Mouse (Mus musculus) stomach, embryonic 14.5 days (tissue): ENCODE measurements around the gene Pinlyp. TPM values are rescaled to one million over a fixed set of nuclear protein-coding genes. Genes with fewer than 3 reads are reported as not detected.

Experiments
- ATAC-seq: fragments of 200-750 bp; cut with Nextera tagmentation; 2 replicates; pipeline ENCODE4 v1.8.0; 2017; ENCODE audit warnings: low read depth, moderate TSS enrichment; ENCODE audit not compliant: insufficient number of reproducible peaks, insufficient read depth, low FRiP score
- H3K27ac ChIP-seq: fragments of 300-500 bp; sonication (generic); 2 replicates; pipeline ENCODE4 v1.5.1; 2014; ENCODE audit warnings: mild to moderate bottlenecking, low read length, moderate library complexity, mixed read lengths
- H3K27me3 ChIP-seq: fragments of 300-500 bp; sonication (generic); 2 replicates; pipeline ENCODE4 v1.6.1; 2014; ENCODE audit warnings: low read length, control low read depth, mixed read lengths; ENCODE audit not compliant: control insufficient read depth, insufficient read depth
- H3K36me3 ChIP-seq: fragments of 300-500 bp; sonication (generic); 2 replicates; pipeline ENCODE4 v1.6.1; 2014; ENCODE audit warnings: mild to moderate bottlenecking, control low read depth, low read length, moderate library complexity, mixed read lengths; ENCODE audit not compliant: control insufficient read depth, insufficient read depth
- H3K4me1 ChIP-seq: fragments of 300-500 bp; sonication (generic); 2 replicates; pipeline ENCODE4 v1.6.1; 2014; ENCODE audit warnings: low read length, control low read depth, mixed read lengths; ENCODE audit not compliant: control insufficient read depth, insufficient read depth
- H3K4me2 ChIP-seq: fragments of 300-500 bp; sonication (generic); replicated peaks from 2 replicates; pipeline ENCODE4 v1.6.1; 2014; ENCODE audit warnings: low read depth, low read length, control low read depth
- H3K4me3 ChIP-seq: fragments of 300-500 bp; sonication (generic); 2 replicates; pipeline ENCODE4 v1.5.1; 2014; ENCODE audit warnings: low read depth, low read length, control low read depth
- H3K9ac ChIP-seq: fragments of 300-500 bp; sonication (generic); replicated peaks from 2 replicates; pipeline ENCODE4 v1.6.1; 2014; ENCODE audit warnings: low read depth, mild to moderate bottlenecking, control low read depth, low read length, moderate library complexity, mixed read lengths
- H3K9me3 ChIP-seq: fragments of 300-500 bp; sonication (generic); 2 replicates; pipeline ENCODE4 v1.6.1; 2016; ENCODE audit warnings: low read depth, low read length, control low read depth; ENCODE audit not compliant: control insufficient read depth
- WGBS: fragments of 180-500 bp; shearing (Covaris S2); extraction: QIAGEN DNeasy Blood & Tissue Kit; methylation state at CpG from one replicate; pipeline ENCODE4 v1.1.7; 2014; 5-methylcytosine and 5-hydroxymethylcytosine counted together
- polyA plus RNA-seq: library from polyadenylated mRNA; unstranded; fragments of >200 nt; fragmentation: Nextera tagmentation; extraction: Ambion mirVana; gene quantifications from 2 replicates; pipeline ENCODE4 v1.2.1, GENCODE M21; 2014

The Pinlyp gene
- polyA plus RNA-seq: 0.73 and 1.3 TPM in 2 replicates

DNA sequence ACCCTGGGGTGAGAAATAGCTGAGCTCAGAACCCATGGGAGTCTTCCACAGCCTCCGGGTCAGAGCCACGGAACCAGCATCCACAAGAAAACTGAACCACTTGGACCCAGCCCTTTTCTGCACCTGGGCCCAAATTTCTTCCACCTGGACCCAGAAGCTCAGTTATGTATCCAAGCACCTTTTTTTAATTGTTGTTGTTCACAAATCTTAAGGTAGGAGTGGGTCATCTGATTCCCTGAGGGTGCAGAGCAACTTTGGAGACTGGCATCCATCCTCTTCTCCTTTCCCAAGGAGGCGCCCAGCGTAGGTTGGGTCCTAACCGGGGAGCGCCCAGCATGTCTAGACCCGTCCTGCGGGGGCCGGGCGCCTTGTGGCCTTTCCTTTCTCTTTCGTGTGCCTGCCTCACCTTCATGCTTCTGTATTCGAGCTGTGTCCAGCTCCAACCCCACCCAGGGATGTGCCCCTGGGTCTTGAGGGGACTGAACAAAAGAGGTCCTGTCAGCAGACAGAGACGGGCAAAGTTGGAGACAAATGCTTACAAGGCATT, at the start of gene Pinlyp, which contains the start of gene Xrcc1:
Gene Pinlyp, minus strand, starts transcription at position 51 of the 547 bp plus-strand sequence.
Gene Xrcc1, plus strand, starts transcription at position 222 of the 547 bp plus-strand sequence.
- Histone ChIP-seq H3K4me1 (peaks cover 11% of the 10 kb centered on the region; the same call in 1 of the 2 replicates), H3K9me3 (no peaks in the 10 kb centered on the region), H3K27ac (peak within 1 kb of the TSS; percentile 76), H3K4me3 (peak within 1 kb of the TSS; percentile 86), H3K27me3 (no peaks in the 10 kb centered on the region), H3K36me3 (peaks cover 12% of the 10 kb centered on the region), H3K9ac (peak within 1 kb of the TSS; percentile 73), H3K4me2 (peak within 1 kb of the TSS; percentile 66)
- 32% methylated on average over 13 of the region's 13 CpGs for WGBS
- no peak for ATAC-seq

DNA sequence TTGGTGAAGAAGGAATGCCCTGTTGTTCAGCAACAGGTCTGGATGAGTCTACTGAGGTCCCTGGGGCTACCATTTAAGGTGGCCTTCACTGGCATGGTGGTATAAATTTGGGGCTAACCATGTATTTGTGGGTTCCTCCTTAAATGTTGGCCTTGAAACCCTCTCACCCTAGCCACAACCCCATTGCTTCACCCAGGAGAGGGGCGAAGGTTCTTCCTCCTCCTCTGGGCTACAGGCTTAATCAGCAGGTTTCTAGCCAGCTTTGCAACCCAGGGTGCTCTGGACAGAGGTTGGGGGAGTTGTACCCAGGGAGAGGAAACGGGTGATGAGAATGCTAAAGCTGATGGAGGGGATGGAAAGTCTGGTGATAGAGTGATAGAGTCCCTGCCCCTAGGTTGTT, 49.5 kb upstream of the Pinlyp start:
- H3K9me3 ChIP-seq: no peaks in the 10 kb centered on the region
- no peaks in the 10 kb centered on the region for H3K27me3 ChIP-seq
- H3K36me3 ChIP-seq: no peaks in the 10 kb centered on the region
- WGBS: 71% methylated on average over 2 of the region's 2 CpGs
- no peak overlapping the region for H3K27ac ChIP-seq
- no peak overlapping the region for H3K4me2 ChIP-seq
- H3K4me3 ChIP-seq: no peak overlapping the region
- H3K9ac ChIP-seq: no peak overlapping the region
- H3K4me1 ChIP-seq: peaks cover 7% of the 10 kb centered on the region; the same call in 1 of the 2 replicates
- no peak for ATAC-seq

DNA sequence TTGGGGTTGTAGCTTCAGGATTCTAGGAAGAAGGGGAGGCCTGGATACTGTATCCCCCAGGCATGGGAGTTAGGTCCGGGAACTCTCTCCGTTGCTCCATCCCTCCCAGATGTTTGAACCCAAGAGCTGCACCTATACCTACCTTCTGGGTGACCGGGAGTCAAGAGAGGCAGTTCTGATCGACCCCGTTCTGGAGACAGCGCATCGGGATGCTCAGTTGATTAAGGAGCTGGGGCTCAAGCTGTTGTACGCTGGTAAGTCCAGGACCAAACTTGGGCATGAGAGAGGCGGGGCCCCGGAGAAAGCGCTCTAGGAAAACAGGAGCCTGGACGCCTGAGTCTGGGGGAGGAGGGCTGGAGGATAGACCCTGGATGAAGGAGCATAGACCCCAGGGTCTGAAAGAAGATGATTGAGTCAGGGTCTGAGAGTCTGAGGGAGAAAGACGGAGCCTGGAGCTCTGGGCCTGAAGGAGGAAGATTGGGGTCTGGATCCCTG, 48.4 kb upstream of the Pinlyp start:
- H3K27ac ChIP-seq: no peak overlapping the region
- peak overlapping the region; percentile 54; the same call in 1 of the 2 replicates for H3K9ac ChIP-seq
- H3K9me3 ChIP-seq: no peaks in the 10 kb centered on the region
- H3K4me3 ChIP-seq: peak overlapping the region; percentile 62
- H3K36me3 ChIP-seq: no peaks in the 10 kb centered on the region
- H3K4me1 ChIP-seq: peaks cover 7% of the 10 kb centered on the region; the same call in 1 of the 2 replicates
- peak overlapping the region; percentile 78 for H3K4me2 ChIP-seq
- WGBS: 3% methylated on average over 13 of the region's 13 CpGs
- H3K27me3 ChIP-seq: no peaks in the 10 kb centered on the region
- ATAC-seq: no peak; the same call in 1 of the 2 replicates

DNA sequence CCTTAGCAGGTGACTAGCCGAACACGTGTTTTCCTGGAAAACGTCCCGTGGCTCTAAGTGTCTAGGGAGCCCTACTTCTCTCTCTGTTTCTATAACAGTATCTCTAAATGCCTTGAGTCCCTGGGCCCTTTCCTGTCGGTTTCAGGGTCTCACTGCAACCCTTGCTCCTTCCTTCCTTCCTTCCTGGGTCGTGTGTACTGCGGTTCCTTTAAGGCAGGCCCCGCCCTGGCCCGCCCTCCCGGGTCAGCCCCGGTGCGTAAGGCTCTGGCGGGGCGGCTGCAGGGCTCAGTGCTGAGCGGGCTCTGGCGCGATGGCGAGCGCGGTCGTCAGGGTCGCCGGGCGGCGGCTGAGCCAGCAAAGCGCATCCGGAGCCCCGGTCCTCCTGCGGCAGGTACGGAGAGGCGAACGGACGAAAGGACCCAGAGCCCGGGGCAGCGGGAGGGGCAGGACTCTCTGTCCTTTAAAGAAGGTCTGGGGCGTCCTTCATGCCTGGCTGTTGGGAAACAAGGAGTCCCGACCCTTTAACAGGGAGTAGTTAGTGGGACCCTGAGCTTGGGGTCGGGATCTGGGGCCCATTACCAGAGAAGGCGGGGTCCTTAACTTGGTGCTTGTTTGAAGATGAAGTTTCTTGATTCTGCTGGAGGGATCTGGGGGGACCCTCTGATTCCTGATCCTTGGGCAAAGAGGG, 47.8 kb upstream of the Pinlyp start:
- 3% methylated on average over 39 of the region's 39 CpGs for WGBS
- H3K36me3 ChIP-seq: no peaks in the 10 kb centered on the region

DNA sequence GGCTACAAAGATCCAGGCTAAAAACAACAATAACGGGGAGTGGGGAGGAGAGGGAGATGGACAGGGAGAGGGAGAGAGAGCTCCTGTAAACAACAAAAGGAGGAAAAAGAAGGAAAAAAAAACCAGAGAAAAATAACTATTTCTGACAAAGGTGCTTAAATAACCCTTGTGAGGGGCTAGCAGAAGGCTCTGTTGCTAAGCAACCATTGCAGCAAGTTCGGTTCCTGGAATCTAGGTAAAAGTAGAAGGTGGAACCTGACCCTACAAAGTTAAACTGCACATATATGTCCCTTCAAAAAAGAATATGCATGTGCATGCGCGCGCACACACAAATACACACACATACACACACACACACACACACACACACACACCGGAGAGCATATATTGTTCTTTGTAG, 46.9 kb upstream of the Pinlyp start:
- 78% methylated on average over 6 of the region's 6 CpGs for WGBS
- no peak overlapping the region for H3K4me3 ChIP-seq

More for the DNA sequence above, 47.8 kb upstream of the Pinlyp start:
- Histone ChIP-seq H3K4me1 (peaks cover 7% of the 10 kb centered on the region; the same call in 1 of the 2 replicates), H3K4me2 (peak overlapping the region; percentile 78), H3K27ac (no peak overlapping the region), H3K27me3 (no peaks in the 10 kb centered on the region), H3K9me3 (no peaks in the 10 kb centered on the region), H3K9ac (peak overlapping the region; percentile 54; the same call in 1 of the 2 replicates), H3K4me3 (peak overlapping the region; percentile 62)
- peak; percentile 90 for ATAC-seq

DNA sequence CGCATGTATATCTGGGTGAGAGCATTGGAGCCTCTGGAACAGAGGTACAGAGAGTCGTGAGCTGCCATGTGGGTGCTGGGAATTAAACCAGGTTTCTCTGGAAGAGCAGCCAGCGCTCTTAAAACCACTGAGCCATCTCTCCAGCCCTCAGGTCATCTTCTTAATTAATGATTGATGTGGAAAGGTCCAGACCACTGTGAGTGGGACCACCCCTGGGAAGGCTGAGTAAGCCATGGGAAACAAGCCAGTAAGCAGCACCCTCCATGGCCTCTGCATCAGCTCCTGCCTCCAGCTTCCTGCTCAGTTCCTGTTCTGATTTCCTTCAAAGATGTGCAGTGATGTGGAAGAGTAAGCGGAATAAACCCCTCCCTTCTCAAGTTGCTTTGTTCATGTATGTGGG, 46.2 kb upstream of the Pinlyp start:
- H3K4me2 ChIP-seq: no peak overlapping the region
- H3K9me3 ChIP-seq: no peaks in the 10 kb centered on the region
- no peak overlapping the region for H3K4me3 ChIP-seq
- no peaks in the 10 kb centered on the region for H3K27me3 ChIP-seq
- H3K9ac ChIP-seq: no peak overlapping the region
- peaks cover 11% of the 10 kb centered on the region; the same call in 1 of the 2 replicates for H3K4me1 ChIP-seq
- 54% methylated on average over 4 of the region's 4 CpGs for WGBS
- H3K27ac ChIP-seq: no peak overlapping the region
- H3K36me3 ChIP-seq: no peaks in the 10 kb centered on the region
- no peak for ATAC-seq

More for the DNA sequence above, 46.9 kb upstream of the Pinlyp start:
- H3K9me3 ChIP-seq: no peaks in the 10 kb centered on the region
- no peaks in the 10 kb centered on the region for H3K36me3 ChIP-seq
- no peak overlapping the region for H3K4me2 ChIP-seq
- H3K9ac ChIP-seq: no peak overlapping the region
- no peaks in the 10 kb centered on the region for H3K27me3 ChIP-seq
- no peak for ATAC-seq
- no peak overlapping the region for H3K27ac ChIP-seq
- peaks cover 8% of the 10 kb centered on the region; the same call in 1 of the 2 replicates for H3K4me1 ChIP-seq

DNA sequence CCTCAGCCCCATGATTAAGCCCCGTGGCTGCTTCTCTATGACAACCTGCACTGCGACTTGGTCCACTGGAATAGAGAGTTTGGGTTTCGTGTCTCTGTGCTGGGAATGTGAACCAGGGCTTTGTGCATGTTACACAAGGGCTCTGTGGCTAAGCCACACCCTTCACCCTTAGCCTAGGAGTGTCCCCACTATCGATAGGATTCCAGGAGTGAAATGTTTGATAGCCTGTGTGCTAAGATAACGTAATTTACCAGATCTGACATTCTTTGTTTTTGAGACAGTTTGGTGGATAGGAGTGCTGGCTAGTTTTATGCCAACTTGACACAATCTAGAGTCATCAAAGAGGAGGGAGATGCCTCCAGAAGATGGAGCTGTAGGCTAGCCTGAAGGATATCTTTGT, 45.8 kb upstream of the Pinlyp start:
- peaks cover 11% of the 10 kb centered on the region; the same call in 1 of the 2 replicates for H3K4me1 ChIP-seq
- ATAC-seq: no peak
- no peaks in the 10 kb centered on the region for H3K9me3 ChIP-seq
- H3K27me3 ChIP-seq: no peaks in the 10 kb centered on the region
- no peaks in the 10 kb centered on the region for H3K36me3 ChIP-seq
- 52% methylated on average over 5 of the region's 5 CpGs for WGBS
- H3K9ac ChIP-seq: no peak overlapping the region
- H3K4me2 ChIP-seq: no peak overlapping the region
- no peak overlapping the region for H3K4me3 ChIP-seq
- H3K27ac ChIP-seq: no peak overlapping the region

DNA sequence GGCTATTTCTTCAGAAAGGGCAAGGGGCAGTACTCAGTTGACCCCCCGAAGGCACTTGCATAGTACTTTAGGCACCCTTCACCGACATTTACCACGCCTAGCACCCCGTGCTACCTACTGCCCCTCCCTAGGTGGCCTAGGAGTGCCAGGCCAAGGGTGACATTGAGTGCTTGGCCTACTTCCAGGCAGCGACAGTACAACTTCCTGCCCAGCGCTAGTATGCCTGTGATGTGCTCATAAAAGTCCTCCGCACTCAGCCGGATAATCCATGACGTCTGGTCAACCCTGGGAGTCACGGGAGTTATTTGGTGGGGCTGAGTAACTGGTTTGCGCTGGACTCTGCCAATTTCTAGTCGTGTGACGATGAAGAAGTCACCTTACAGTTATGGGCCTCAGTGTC, 42.4 kb upstream of the Pinlyp start:
- H3K4me2 ChIP-seq: no peak overlapping the region
- peaks cover 3% of the 10 kb centered on the region; the same call in 1 of the 2 replicates for H3K4me1 ChIP-seq
- ATAC-seq: no peak
- 0 out of 2 replicates have a peak, but pooled peaks cover 10% of the 10 kb centered on the region for H3K27me3 ChIP-seq
- H3K9ac ChIP-seq: no peak overlapping the region
- WGBS: 76% methylated on average over 13 of the region's 13 CpGs
- H3K36me3 ChIP-seq: no peaks in the 10 kb centered on the region
- H3K4me3 ChIP-seq: no peak overlapping the region
- H3K27ac ChIP-seq: no peak overlapping the region
- no peaks in the 10 kb centered on the region for H3K9me3 ChIP-seq
